Mouse (Mus musculus) common myeloid progenitor, adult 5-6 weeks (primary cell): ENCODE results near the gene Hnrnpl. TPM values are rescaled to one million over a fixed set of nuclear protein-coding genes. Genes with fewer than 3 reads are reported as not detected.

Experiments used
- ATAC-seq: replicated peaks from 2 replicates; pipeline ENCODE4 v1.8.0; 2016; ENCODE audit warnings: low read depth, mild to moderate bottlenecking, moderate TSS enrichment, inconsistent platforms; ENCODE audit not compliant: poor library complexity, severe bottlenecking
- total RNA-seq: library from RNA; stranded (forward); fragments of 200-1000, 187-1606 nt; gene quantifications from 2 replicates; pipeline ENCODE4 v1.2.3, GENCODE M21; 2017

Hnrnpl gene
- total RNA-seq, 1 experiment from 2014 or later, result 385 TPM

- peak; percentile 95 for ATAC-seq
Measured at GRCm38 (mm10) chr7:28865481-28866300, 57.4 kb downstream of the Hnrnpl start.

- no peak for ATAC-seq
Measured at GRCm38 (mm10) chr7:28866769-28867507, 58.6 kb downstream of the Hnrnpl start.

- ATAC-seq, result peak; percentile 53
Measured at GRCm38 (mm10) chr7:28867508-28868340, 59.4 kb downstream of the Hnrnpl start.

- ATAC-seq, result no peak
Measured at GRCm38 (mm10) chr7:28870901-28871664, 62.7 kb downstream of the Hnrnpl start.

Other genes with a start within 250 kb of the Hnrnpl start
- gene Samd4b, start 210.4 kb upstream of the Hnrnpl start, total RNA-seq, result 4.6 and 5.4 TPM in 2 replicates
- gene Pak4, start 210.4 kb upstream of the Hnrnpl start, total RNA-seq, result 5.9 and 7.5 TPM in 2 replicates
- gene Acp7, start 177.2 kb upstream of the Hnrnpl start, total RNA-seq, result not detected in 2 replicates
- not detected in 2 replicates for gene Fbxo27, start 115.7 kb upstream of the Hnrnpl start, total RNA-seq
- gene Fbxo17, start 91.7 kb upstream of the Hnrnpl start, total RNA-seq, result 2.1 and 4.1 TPM in 2 replicates
- 37.4 and 42.2 TPM in 2 replicates for gene Mrps12, start 66.7 kb upstream of the Hnrnpl start, total RNA-seq
- 8.7 and 14.2 TPM in 2 replicates for gene Sars2, start 66.5 kb upstream of the Hnrnpl start, total RNA-seq
- not detected in 2 replicates for gene Ccer2, start 52.4 kb upstream of the Hnrnpl start, total RNA-seq
- 24.5 and 24.9 TPM in 2 replicates for gene Sirt2, start 41.8 kb upstream of the Hnrnpl start, total RNA-seq
- gene Nfkbib, start 41.0 kb upstream of the Hnrnpl start, total RNA-seq, result 11.3 and 11.6 TPM in 2 replicates
- gene Rinl, start 19.6 kb upstream of the Hnrnpl start, total RNA-seq, result 23.4 and 35.6 TPM in 2 replicates
- 94.7 and 95.7 TPM in 2 replicates for gene Ech1, start 16.7 kb downstream of the Hnrnpl start, total RNA-seq
- 3.9 and 4.1 TPM in 2 replicates for gene Lgals4, start 25.3 kb downstream of the Hnrnpl start, total RNA-seq
- gene Lgals7, start 55.3 kb downstream of the Hnrnpl start, total RNA-seq, result 0.82 TPM in 1 of 2 replicates, not detected in the other
- gene Capn12, start 72.9 kb downstream of the Hnrnpl start, total RNA-seq, result 0.37 and 0.87 TPM in 2 replicates
- 42.6 and 76.9 TPM in 2 replicates for gene Actn4, start 153.8 kb downstream of the Hnrnpl start, total RNA-seq
- gene Eif3k, start 173.3 kb downstream of the Hnrnpl start, total RNA-seq, result 417 and 491 TPM in 2 replicates
- gene Map4k1, start 173.5 kb downstream of the Hnrnpl start, total RNA-seq, result 65.8 and 72.9 TPM in 2 replicates